Mouse (Mus musculus) brown adipose tissue, adult 24 weeks (tissue): Measurements from ENCODE around the gene Sv2c. TPM values are rescaled to one million over a fixed set of nuclear protein-coding genes. Genes with fewer than 3 reads are reported as not detected.

Experiments used
- H3K27ac ChIP-seq: fragments of 200-500 bp; replicated peaks from 2 replicates; pipeline ENCODE4 v1.5.1; 2012; ENCODE audit warnings: low read depth, mild to moderate bottlenecking, low read length
- H3K4me1 ChIP-seq: fragments of 200-500 bp; 2 replicates; pipeline ENCODE4 v1.6.1; 2012; ENCODE audit warnings: low read length, mixed read lengths; ENCODE audit not compliant: control insufficient read depth, insufficient read depth, insufficient read length
- H3K4me3 ChIP-seq: fragments of 200-500 bp; 2 replicates; pipeline ENCODE4 v1.5.1; 2012; ENCODE audit warnings: low read depth, mild to moderate bottlenecking, low read length, moderate library complexity; ENCODE audit not compliant: insufficient read depth
- polyA plus RNA-seq: library from polyadenylated mRNA; stranded (reverse); fragments of >200 nt; gene quantifications from 2 replicates; pipeline ENCODE4 v1.2.4, GENCODE M21; 2012; ENCODE audit not compliant: missing spikeins, insufficient read depth, insufficient read length

Sv2c gene
- polyA plus RNA-seq, 1 experiment = 0.32 TPM

DNA sequence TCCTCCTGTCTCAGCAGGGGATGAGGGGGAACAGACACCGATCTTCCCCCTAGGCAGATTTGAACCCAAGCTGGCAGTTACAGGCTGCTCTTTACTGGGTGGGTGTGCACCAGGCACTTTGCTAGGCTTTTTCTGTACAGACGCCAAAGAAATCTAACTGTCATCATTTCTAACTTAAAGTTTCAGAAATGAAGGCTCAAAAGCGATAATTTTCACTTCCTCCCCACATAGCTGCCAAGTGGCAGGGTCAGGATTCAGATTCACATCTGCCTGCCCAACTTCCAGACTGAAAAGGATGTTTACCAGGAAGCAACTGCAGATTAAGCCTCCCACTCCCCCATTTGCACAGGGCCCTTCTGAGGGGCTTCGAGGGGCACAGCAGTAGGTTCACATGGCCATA lies 183.0 kb downstream of the Sv2c start:
- no peak overlapping the region for H3K4me3 ChIP-seq
- H3K4me1 ChIP-seq = no peaks in the 10 kb centered on the region
- no peak overlapping the region for H3K27ac ChIP-seq

DNA sequence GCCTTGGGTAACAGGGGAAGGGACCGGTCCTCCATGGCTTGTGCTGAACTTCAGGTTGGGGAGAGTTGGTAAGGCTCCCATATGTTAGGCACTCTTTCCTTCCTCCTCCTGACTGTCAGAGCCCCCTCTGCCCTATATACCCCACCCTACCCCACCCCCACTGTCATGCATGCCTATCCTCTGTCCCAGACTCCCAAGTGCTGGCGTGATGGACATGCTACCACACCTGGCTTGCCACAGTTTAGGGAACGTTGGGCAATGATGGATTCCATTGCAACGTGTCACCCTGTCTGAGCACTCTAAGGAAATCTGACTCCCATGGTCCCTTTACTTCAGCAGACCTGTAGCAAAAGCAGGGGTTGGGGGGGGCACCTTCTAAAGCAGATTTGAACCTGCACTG lies 183.6 kb downstream of the Sv2c start:
- H3K27ac ChIP-seq = no peak overlapping the region
- H3K4me3 ChIP-seq = no peak overlapping the region
- no peaks in the 10 kb centered on the region for H3K4me1 ChIP-seq

GRCm38 (mm10) chr13:95948394-95948793 lies 184.0 kb downstream of the Sv2c start:
- no peak overlapping the region for H3K4me3 ChIP-seq
- no peak overlapping the region for H3K27ac ChIP-seq
- no peaks in the 10 kb centered on the region for H3K4me1 ChIP-seq

DNA sequence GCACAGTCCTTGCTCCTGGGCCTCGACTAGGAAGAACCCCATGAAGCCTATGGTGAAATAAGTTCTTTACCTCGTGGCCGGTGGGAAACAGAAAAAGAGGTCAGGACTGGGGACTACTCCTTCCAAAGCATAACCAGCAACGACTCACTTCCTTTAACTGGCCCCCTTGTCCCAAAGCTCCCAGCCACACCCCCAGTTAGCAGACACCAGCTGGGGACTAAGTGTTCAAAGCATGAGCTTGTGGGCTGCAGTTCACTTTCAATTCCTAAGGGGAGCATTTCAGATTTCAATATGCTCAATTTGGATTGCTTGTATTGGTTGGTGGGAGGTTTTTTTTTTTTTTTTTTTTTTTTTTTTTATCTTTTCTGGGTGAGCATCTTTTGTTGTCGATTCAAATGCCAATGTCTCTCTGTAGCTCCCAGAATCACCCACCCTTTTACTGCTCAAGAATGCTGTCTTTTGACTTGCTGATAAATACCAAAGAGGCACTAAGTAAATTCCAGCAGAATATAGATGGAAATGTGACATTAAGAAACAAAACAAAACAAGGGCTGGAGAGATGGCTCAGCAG lies 186.4 kb downstream of the Sv2c start:
- Histone ChIP-seq H3K27ac (no peak overlapping the region), H3K4me1 (no peaks in the 10 kb centered on the region), H3K4me3 (no peak overlapping the region)

DNA sequence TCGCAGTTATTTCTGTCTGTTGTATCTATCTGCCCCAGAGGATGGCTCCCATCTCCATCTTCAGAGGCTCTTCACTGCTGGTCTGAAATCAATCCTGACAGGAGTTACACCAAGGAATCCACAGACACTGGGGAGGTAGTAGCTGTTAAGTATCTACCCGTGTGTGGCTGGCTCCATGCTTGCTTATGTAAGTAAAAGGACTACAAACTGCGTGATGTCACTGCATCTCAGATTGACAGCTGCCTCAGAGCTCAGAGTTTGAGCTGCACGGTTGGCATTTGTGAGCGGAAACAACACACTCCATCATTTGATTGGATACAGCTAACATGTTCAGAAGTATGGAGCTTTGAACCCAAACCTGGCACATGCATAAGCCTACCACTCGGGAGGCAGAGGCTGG lies 187.8 kb downstream of the Sv2c start:
- Histone ChIP-seq H3K4me1 (no peaks in the 10 kb centered on the region), H3K27ac (no peak overlapping the region), H3K4me3 (no peak overlapping the region)

DNA sequence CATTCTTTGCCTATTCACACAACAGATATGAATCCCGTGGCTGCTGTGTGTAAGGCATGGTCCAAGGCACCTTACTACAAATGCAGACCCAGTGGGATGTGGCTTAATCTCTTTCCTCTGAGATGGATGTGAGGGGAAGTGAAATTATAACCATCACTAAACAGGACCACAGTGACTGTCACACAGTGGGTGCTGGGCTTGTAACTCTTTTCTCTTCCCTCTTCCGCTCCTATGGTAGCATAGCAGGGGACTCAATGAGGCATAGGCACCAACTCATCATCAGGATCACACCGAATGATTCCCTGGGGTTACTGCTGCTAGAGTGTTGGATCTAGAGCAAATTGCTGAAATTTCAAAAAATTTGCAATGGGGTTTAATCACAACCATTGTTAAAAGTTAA lies 188.5 kb downstream of the Sv2c start:
- no peaks in the 10 kb centered on the region for H3K4me1 ChIP-seq
- no peak overlapping the region for H3K4me3 ChIP-seq
- H3K27ac ChIP-seq = no peak overlapping the region

DNA sequence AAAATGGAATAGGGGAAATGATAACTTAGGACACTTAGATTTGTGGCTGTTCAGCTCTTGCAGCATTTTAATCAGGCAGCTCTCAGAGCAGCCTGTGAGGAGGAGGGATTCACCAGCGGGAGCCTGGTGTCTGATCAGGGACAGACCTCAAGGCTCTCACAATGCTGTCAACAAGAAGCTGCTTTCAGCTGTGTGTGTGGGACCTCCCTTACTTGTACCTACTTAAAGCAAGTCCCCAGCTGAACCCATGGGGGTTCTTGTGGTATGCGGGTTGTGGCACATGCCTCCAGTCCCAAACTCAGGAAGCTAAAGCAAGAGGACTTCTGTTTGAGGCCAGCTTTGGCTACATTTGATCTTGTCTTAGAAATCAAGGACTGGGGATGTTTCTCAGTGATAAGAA lies 189.8 kb downstream of the Sv2c start:
- no peak overlapping the region for H3K4me3 ChIP-seq
- H3K27ac ChIP-seq = no peak overlapping the region
- H3K4me1 ChIP-seq = no peaks in the 10 kb centered on the region

DNA sequence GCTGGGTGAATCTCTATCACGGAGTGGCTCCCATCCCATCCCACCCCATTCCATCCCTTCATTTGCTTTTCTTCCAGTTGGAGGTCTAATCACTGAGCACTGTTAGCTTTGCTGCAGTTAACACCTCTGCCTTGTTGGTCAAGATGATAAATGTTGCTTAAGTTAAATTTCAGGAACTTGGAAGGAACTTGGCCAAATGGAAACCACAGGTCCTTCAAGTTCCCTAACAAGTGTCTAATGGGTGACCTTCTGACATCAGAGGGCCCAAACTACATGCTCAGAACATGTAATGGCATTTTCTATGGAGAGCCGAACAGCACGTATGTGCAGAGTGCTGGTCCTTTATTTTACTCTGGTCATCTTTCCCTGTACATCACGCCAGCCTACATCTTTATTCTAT lies 190.5 kb downstream of the Sv2c start:
- no peaks in the 10 kb centered on the region for H3K4me1 ChIP-seq
- no peak overlapping the region for H3K4me3 ChIP-seq
- no peak overlapping the region for H3K27ac ChIP-seq

GRCm38 (mm10) chr13:95940811-95941210 lies 191.6 kb downstream of the Sv2c start:
- Histone ChIP-seq H3K4me1 (no peaks in the 10 kb centered on the region), H3K27ac (no peak overlapping the region), H3K4me3 (no peak overlapping the region)

GRCm38 (mm10) chr13:95924201-95924621 lies 208.2 kb downstream of the Sv2c start:
- H3K4me3 ChIP-seq = no peak overlapping the region
- H3K4me1 ChIP-seq = 0 out of 2 replicates have a peak, but pooled peaks cover 3% of the 10 kb centered on the region
- H3K27ac ChIP-seq = no peak overlapping the region

DNA sequence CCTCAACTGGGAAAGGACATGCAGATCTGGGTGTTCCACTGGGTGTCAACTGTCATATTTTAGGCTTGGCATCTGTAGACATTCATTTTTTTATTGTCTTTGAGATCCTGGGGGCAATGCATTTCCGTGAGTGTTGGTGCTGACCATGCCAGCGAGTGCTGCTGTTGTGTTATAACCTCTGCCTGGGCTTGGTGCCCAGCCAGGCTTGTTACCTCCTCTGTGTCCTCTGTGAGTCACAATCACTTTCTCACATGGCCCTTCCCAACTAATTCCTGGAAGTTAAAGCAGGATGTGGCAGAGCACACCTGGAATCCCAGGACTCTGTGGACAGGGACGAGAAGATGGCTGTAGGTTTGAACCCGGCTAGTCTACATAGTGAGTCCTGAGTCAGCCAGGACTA lies 209.8 kb downstream of the Sv2c start:
- 0 out of 2 replicates have a peak, but pooled peaks cover 3% of the 10 kb centered on the region for H3K4me1 ChIP-seq

DNA sequence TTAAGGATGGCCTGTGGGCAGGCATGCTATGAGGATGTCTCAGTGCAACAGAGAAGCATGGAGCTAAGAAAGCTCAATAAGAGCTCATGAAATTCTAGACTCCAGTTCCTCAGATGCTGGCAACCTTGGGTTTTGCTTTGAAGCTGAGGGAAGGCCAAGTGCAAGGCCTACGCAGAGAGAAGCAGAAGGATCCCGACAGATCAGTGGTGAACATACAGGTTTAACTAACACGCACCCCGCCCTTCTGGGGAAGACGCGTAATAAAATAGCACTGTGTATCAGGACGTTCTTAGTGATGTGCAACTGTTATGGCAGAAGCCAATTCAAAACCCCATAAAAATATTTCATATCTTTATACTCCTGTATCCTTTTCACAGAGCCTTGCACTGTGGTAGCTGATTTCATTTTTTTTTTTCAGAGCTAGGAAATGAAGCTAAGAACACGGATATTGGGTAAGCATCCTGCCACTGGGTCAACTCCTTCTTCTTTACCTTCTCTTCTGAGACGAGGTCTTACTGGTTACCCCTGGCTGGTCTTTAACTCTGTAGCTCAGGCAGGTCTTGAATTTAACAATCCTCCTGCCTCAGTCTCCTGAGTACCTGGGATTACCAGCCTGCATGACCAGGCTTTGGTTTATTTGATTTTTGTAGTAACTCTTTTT lies 213.6 kb downstream of the Sv2c start:
- H3K27ac ChIP-seq = no peak overlapping the region
- no peak overlapping the region for H3K4me3 ChIP-seq
- H3K4me1 ChIP-seq = 0 out of 2 replicates have a peak, but pooled peaks cover 3% of the 10 kb centered on the region

More for the DNA sequence above, 209.8 kb downstream of the Sv2c start:
- Histone ChIP-seq H3K4me3 (no peak overlapping the region), H3K27ac (no peak overlapping the region)

- H3K4me1 ChIP-seq = no peaks in the 10 kb centered on the region
- no peak overlapping the region for H3K27ac ChIP-seq
- H3K4me3 ChIP-seq = no peak overlapping the region
These were observed 219.4 kb downstream of the Sv2c start for GRCm38 (mm10) chr13:95913046-95913406.

DNA sequence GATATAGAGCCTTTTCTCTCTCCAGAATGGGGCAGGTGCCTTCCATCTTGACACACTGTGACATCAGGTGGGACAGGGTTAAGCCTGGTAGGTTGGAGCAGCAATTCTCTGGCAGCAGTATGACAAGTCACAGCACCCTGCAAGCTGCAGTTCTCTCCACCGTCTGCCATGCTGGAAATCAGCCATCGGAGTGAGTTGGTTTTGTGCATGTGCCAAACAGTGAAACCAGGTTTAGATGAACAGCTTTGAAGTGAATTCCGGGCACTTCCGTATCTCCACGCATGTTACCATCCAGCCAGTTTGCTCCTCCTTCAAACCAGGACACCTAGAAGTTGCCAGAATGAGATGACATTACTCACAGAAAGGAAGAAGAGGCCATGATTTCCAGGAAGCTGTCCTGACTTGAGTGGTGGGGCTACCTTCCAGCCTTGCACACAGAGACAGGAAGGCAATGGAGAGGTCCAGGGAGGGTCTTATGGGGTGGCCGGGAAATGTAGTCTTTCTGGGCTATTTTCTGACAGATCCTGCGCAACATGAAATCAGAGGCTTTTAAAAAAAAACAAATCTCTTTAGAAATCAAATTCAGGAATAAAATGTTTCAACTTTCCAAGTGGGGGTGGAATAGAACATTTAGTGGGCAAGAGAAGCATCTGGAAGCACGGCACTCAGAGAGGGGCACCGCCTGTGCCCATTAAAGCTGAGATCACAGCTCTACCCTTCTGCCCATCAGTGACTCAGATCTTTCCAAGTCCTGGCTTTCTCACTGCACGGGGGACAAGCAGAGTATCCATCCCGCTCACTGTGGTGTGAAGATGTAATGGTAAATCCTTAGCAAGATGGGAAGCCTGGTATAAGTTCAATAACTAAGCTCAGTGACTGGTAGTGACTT lies 220.0 kb downstream of the Sv2c start:
- no peak overlapping the region for H3K27ac ChIP-seq
- no peak overlapping the region for H3K4me3 ChIP-seq
- no peaks in the 10 kb centered on the region for H3K4me1 ChIP-seq

DNA sequence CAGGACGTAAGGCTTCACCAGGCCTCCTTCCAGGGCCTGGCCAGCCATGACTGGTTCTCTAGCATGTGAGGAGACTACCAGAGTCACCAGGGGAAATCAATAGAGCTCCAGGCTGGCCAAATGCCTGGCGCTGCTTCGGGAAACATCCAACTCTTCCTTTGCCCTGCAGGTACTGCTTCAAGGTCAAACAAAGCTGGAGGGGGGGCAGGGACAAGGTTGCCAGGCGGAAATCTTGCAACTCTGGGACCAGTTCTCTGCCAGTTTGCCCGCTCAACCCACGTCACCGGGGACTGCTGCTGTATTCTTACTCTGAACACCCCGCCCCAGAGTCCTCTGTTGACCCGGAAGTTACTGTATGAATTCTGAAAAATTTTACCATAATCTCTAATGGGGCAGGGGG lies 222.1 kb downstream of the Sv2c start:
- Histone ChIP-seq H3K4me3 (no peak overlapping the region), H3K4me1 (no peaks in the 10 kb centered on the region), H3K27ac (no peak overlapping the region)
